Comparison of ENCODE assay signal across 8 mouse cellular contexts in the genomic region with DNA sequence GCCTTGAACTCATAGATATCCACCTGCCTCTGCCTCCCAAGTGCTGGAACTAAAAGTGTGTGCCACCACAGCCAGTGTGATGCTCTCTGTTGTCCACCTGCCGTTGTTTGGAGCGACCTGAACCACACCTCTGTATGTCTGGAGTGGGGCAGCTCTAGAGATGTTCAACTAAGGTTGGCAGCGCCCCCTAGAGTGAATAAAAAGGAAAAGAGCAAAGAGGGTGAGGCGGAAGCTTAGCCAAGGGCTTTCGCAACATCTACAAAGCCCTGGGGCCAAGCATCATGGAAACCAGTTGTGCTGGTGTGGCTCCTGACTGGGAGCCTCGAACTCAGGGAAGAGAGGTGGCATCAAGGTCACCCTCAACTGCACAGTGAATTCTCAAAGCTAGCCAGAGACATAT. TPM values are rescaled to one million over a fixed set of nuclear protein-coding genes. Genes with fewer than 3 reads are reported as not detected.
DNase-seq lines count a peak whose midpoint lies in the region; ATAC-seq and TF ChIP-seq lines count a peak whose summit lies in the region.
"Had no signal": no experiment of that assay in that cellular context is flagged by ENCODE, and none has a peak within 500 bp of the region (broad histone marks: within the 10 kb centered on the region; RNA-seq: fewer than 3 reads in every experiment).

No protein-coding gene starts in this region.

- DNase-seq in midbrain, embryonic 11.5 days (ENCODE audit: low spot score, missing footprints) = peak; percentile 56
- no peak for DNase-seq in midbrain, embryonic 14.5 days
- peak; percentile 76 for DNase-seq in MEL (ENCODE audit: low read depth, low spot score)
- no peak for DNase-seq in cerebellum, adult 18-20 months
- DNase-seq in neural tube, embryonic 10.5 days (ENCODE audit: extremely low spot score, low spot score) = no peak

- no peak for TF ChIP-seq EP300 in MEL (IDR thresholded peaks at IDR 0.05; ENCODE audit: low read depth in 1 of 2, low read length in 2 of 2)

- H3K9me3 ChIP-seq in midbrain, embryonic 11.5 days (ENCODE audit: control insufficient read depth, low read length) = no peaks in the 10 kb centered on the region
- H3K9me3 ChIP-seq in midbrain, embryonic 14.5 days (ENCODE audit: control insufficient read depth, low read length) = no peaks in the 10 kb centered on the region
- H3K9me3 ChIP-seq in MEL (replicated peaks; ENCODE audit: insufficient read depth, low read length) = no peaks in the 10 kb centered on the region

- no peak overlapping the region for H3K9ac ChIP-seq in midbrain, embryonic 11.5 days (ENCODE audit: low read length)
- H3K9ac ChIP-seq in midbrain, embryonic 14.5 days (replicated peaks; ENCODE audit: low read length) = no peak overlapping the region
- no peak overlapping the region for H3K9ac ChIP-seq in MEL (ENCODE audit: control insufficient read depth, low read depth, low read length, poor library complexity, severe bottlenecking)

- peak; percentile 55 to 83 (median 59); a peak in 5 of 6 replicates for TF ChIP-seq CTCF in MEL (IDR thresholded peaks at IDR 0.05 in 2 of 3, conservative IDR thresholded peaks at IDR 0.05 in 1 of 3; ENCODE audit: control insufficient read depth in 1 of 3, insufficient read depth in 1 of 3, low read depth in 2 of 3, low read length in 3 of 3, poor library complexity in 1 of 3, severe bottlenecking in 1 of 3)
- peak; percentile 40; the same call in 1 of the 2 replicates for TF ChIP-seq CTCF in small intestine, adult 2 months (IDR thresholded peaks at IDR 0.05; ENCODE audit: extremely low read depth, insufficient read length, insufficient replicate concordance, low read depth, low read length)

- TF ChIP-seq RAD21 in MEL (IDR thresholded peaks at IDR 0.05; ENCODE audit: low read depth, low read length) = peak; percentile 70

- no peaks in the 10 kb centered on the region for H3K27me3 ChIP-seq in midbrain, embryonic 11.5 days (ENCODE audit: control insufficient read depth, insufficient read depth, low read length)
- no peaks in the 10 kb centered on the region for H3K27me3 ChIP-seq in midbrain, embryonic 14.5 days (ENCODE audit: control insufficient read depth, insufficient read depth, low read length)
- no peaks in the 10 kb centered on the region for H3K27me3 ChIP-seq in MEL (ENCODE audit: control insufficient read depth in 1 of 2, insufficient read depth in 2 of 2, low read length in 2 of 2)
- no peaks in the 10 kb centered on the region for H3K27me3 ChIP-seq in small intestine, adult 2 months (ENCODE audit: control insufficient read depth, insufficient read depth, low read length)

- no peaks in the 10 kb centered on the region for H3K4me1 ChIP-seq in midbrain, embryonic 11.5 days (ENCODE audit: control insufficient read depth, insufficient read depth, low read length)
- 0 out of 2 replicates have a peak, but pooled peaks cover 4% of the 10 kb centered on the region for H3K4me1 ChIP-seq in midbrain, embryonic 14.5 days (ENCODE audit: control insufficient read depth, insufficient read depth, low read length)
- H3K4me1 ChIP-seq in MEL (ENCODE audit: control insufficient read depth in 1 of 2, insufficient read depth in 2 of 2, low read length in 2 of 2) = peaks cover 0 to 6% of the 10 kb centered on the region in 2 experiments; a peak in 2 of 4 replicates
- peaks cover 2% of the 10 kb centered on the region; the same call in 1 of the 2 replicates for H3K4me1 ChIP-seq in small intestine, adult 2 months (ENCODE audit: control insufficient read depth, insufficient read depth, insufficient read length, low read length)

- H3K27ac ChIP-seq in midbrain, embryonic 11.5 days (ENCODE audit: low read depth, low read length) = no peak overlapping the region
- no peak overlapping the region for H3K27ac ChIP-seq in midbrain, embryonic 14.5 days (replicated peaks; ENCODE audit: low read depth, low read length)
- H3K27ac ChIP-seq in MEL (ENCODE audit: control insufficient read depth, low read depth, low read length) = no peak overlapping the region
- H3K27ac ChIP-seq in small intestine, adult 2 months (ENCODE audit: insufficient read depth, low read depth, low read length) = no peak overlapping the region

- no peak overlapping the region for H3K4me2 ChIP-seq in midbrain, embryonic 11.5 days
- H3K4me2 ChIP-seq in midbrain, embryonic 14.5 days (ENCODE audit: low read length) = no peak overlapping the region

- no peak for TF ChIP-seq POLR2A in MEL (IDR thresholded peaks at IDR 0.05; ENCODE audit: control insufficient read depth in 1 of 2, insufficient read depth in 1 of 2, low read depth in 1 of 2, low read length in 2 of 2, poor library complexity in 1 of 2)
- TF ChIP-seq POLR2A in small intestine, adult 2 months (IDR thresholded peaks at IDR 0.05; ENCODE audit: low read depth, low read length) = no peak

- H3K4me3 ChIP-seq in midbrain, embryonic 11.5 days (ENCODE audit: low read depth, low read length) = no peak overlapping the region
- H3K4me3 ChIP-seq in midbrain, embryonic 14.5 days (replicated peaks; ENCODE audit: low read depth, low read length) = no peak overlapping the region
- no peak overlapping the region for H3K4me3 ChIP-seq in MEL (ENCODE audit: control insufficient read depth in 1 of 2, insufficient read depth in 1 of 2, low read depth in 2 of 2, low read length in 2 of 2)
- no peak overlapping the region for H3K4me3 ChIP-seq in small intestine, adult 2 months (ENCODE audit: low read depth, low read length)

- 74% methylated on average over 6 of the region's 6 CpGs for WGBS in midbrain, embryonic 11.5 days
- 65% methylated on average over 6 of the region's 6 CpGs for WGBS in midbrain, embryonic 14.5 days
- 51% methylated on average over 6 of the region's 6 CpGs for WGBS in small intestine, adult 2 months

- no peak for ATAC-seq in midbrain, embryonic 11.5 days (ENCODE audit: low FRiP score)
- ATAC-seq in midbrain, embryonic 14.5 days (ENCODE audit: low FRiP score, low TSS enrichment) = no peak
- ATAC-seq in granulocyte monocyte progenitor cell, adult 5-6 weeks (replicated peaks; ENCODE audit: poor library complexity, severe bottlenecking) = peak; percentile 85
- ATAC-seq: activated CD4-positive, CD25-positive, alpha-beta regulatory T cell, adult 4 months had no signal

- no peaks in the 10 kb centered on the region for H3K36me3 ChIP-seq in midbrain, embryonic 11.5 days (ENCODE audit: control insufficient read depth, insufficient read depth, low read length)
- no peaks in the 10 kb centered on the region for H3K36me3 ChIP-seq in midbrain, embryonic 14.5 days (ENCODE audit: control insufficient read depth, insufficient read depth, low read length)
- H3K36me3 ChIP-seq in MEL (ENCODE audit: control insufficient read depth in 1 of 2, insufficient read depth in 2 of 2, low read length in 2 of 2) = no peaks in the 10 kb centered on the region
- peaks cover 5% of the 10 kb centered on the region; the same call in 1 of the 2 replicates for H3K36me3 ChIP-seq in small intestine, adult 2 months (ENCODE audit: control insufficient read depth, insufficient read depth, low read length)

- no peaks in the 10 kb centered on the region for H3K79me2 ChIP-seq in MEL (ENCODE audit: control insufficient read depth, insufficient read depth, low read length, poor library complexity)

TF ChIP-seq in MEL, 35 proteins besides CTCF, POLR2A, EP300 and RAD21 (continues in another document):
- TF ChIP-seq MEF2A (IDR thresholded peaks at IDR 0.05; ENCODE audit: extremely low read depth, insufficient replicate concordance, low read depth, low read length, poor library complexity, severe bottlenecking) = no peak

RNA-seq across cellular contexts. Expression of a gene that starts 15.4 kb away (rescaled TPM):
- 6.3 and 6.8 TPM in 2 replicates for polyA plus RNA-seq in midbrain, embryonic 11.5 days (2014; fragmentation: Nextera tagmentation; extraction: Ambion mirVana)
- 28.8 and 32.1 TPM in 2 replicates for polyA plus RNA-seq in midbrain, embryonic 14.5 days (2014; fragmentation: Nextera tagmentation; extraction: Ambion mirVana)
- 31.4 and 45.3 TPM in 2 replicates for total RNA-seq in MEL (2012; rRNA removed)
- polyA plus RNA-seq in MEL (2012; ENCODE audit: insufficient read depth in 1 of 2, insufficient read length in 2 of 2, low read depth in 1 of 2, low replicate concordance in 2 of 2, missing spikeins in 1 of 2) = 10 to 100 TPM in 1 of 2 experiments, not detected in 1; 33.5 TPM
- total RNA-seq in granulocyte monocyte progenitor cell, adult 5-6 weeks (2014; fragmentation: Nextera tagmentation) = 24.0 and 38.5 TPM in 2 replicates
- total RNA-seq in granulocyte monocyte progenitor cell, adult 5-6 weeks (2017) = 25.1 and 35.7 TPM in 2 replicates
- 137 and 321 TPM in 2 replicates for polyA plus RNA-seq in small intestine, adult 2 months (2012; rRNA removed)

RNA-seq across cellular contexts. Expression of a gene that starts 33.4 kb away (rescaled TPM):
- polyA plus RNA-seq in midbrain, embryonic 11.5 days (2014; fragmentation: Nextera tagmentation; extraction: Ambion mirVana) = 17.9 and 21.2 TPM in 2 replicates
- 31.0 and 34.3 TPM in 2 replicates for polyA plus RNA-seq in midbrain, embryonic 14.5 days (2014; fragmentation: Nextera tagmentation; extraction: Ambion mirVana)
- 388 and 394 TPM in 2 replicates for total RNA-seq in MEL (2012; rRNA removed)
- polyA plus RNA-seq in MEL (2012; ENCODE audit: insufficient read depth in 1 of 2, insufficient read length in 2 of 2, low read depth in 1 of 2, low replicate concordance in 2 of 2, missing spikeins in 1 of 2) = 100 to 1,000 TPM; 128 to 302 TPM
- not detected in 2 replicates for total RNA-seq in granulocyte monocyte progenitor cell, adult 5-6 weeks (2014; fragmentation: Nextera tagmentation)
- 0.41 and 1.6 TPM in 2 replicates for total RNA-seq in granulocyte monocyte progenitor cell, adult 5-6 weeks (2017)
- 209 and 353 TPM in 2 replicates for polyA plus RNA-seq in small intestine, adult 2 months (2012; rRNA removed)

RNA-seq across cellular contexts. Expression of a gene that starts 51.5 kb away (rescaled TPM):
- polyA plus RNA-seq in midbrain, embryonic 11.5 days (2014; fragmentation: Nextera tagmentation; extraction: Ambion mirVana) = 20.8 and 22.3 TPM in 2 replicates
- 34.1 and 38.0 TPM in 2 replicates for polyA plus RNA-seq in midbrain, embryonic 14.5 days (2014; fragmentation: Nextera tagmentation; extraction: Ambion mirVana)
- 26.2 and 30.5 TPM in 2 replicates for total RNA-seq in MEL (2012; rRNA removed)
- 10 to 100 TPM in 1 of 2 experiments, not detected in 1; 34.6 TPM for polyA plus RNA-seq in MEL (2012; ENCODE audit: insufficient read depth in 1 of 2, insufficient read length in 2 of 2, low read depth in 1 of 2, low replicate concordance in 2 of 2, missing spikeins in 1 of 2)
- total RNA-seq in granulocyte monocyte progenitor cell, adult 5-6 weeks (2014; fragmentation: Nextera tagmentation) = 13.1 and 13.5 TPM in 2 replicates
- 11.6 and 13.8 TPM in 2 replicates for total RNA-seq in granulocyte monocyte progenitor cell, adult 5-6 weeks (2017)
- polyA plus RNA-seq in small intestine, adult 2 months (2012; rRNA removed) = 19.7 and 44.8 TPM in 2 replicates

RNA-seq across cellular contexts. Expression of a gene that starts 55.8 kb away (rescaled TPM):
- 44.5 and 45.1 TPM in 2 replicates for polyA plus RNA-seq in midbrain, embryonic 11.5 days (2014; fragmentation: Nextera tagmentation; extraction: Ambion mirVana)
- 50.8 and 51.8 TPM in 2 replicates for polyA plus RNA-seq in midbrain, embryonic 14.5 days (2014; fragmentation: Nextera tagmentation; extraction: Ambion mirVana)
- 4.3 and 5.5 TPM in 2 replicates for total RNA-seq in MEL (2012; rRNA removed)
- 10 to 100 TPM in 1 of 2 experiments, not detected in 1; 10.1 TPM for polyA plus RNA-seq in MEL (2012; ENCODE audit: insufficient read depth in 1 of 2, insufficient read length in 2 of 2, low read depth in 1 of 2, low replicate concordance in 2 of 2, missing spikeins in 1 of 2)
- total RNA-seq in granulocyte monocyte progenitor cell, adult 5-6 weeks (2014; fragmentation: Nextera tagmentation) = 3.8 and 5.1 TPM in 2 replicates
- 1.7 and 2.5 TPM in 2 replicates for total RNA-seq in granulocyte monocyte progenitor cell, adult 5-6 weeks (2017)
- 0.41 and 0.60 TPM in 2 replicates for polyA plus RNA-seq in small intestine, adult 2 months (2012; rRNA removed)

Comparison
In these comparisons a context has a peak if more than half of its experiments do, and no peak if none do; other contexts are left out.
1. DNase-seq: peak in midbrain, embryonic 11.5 days (single experiment) and MEL (single experiment); none in midbrain, embryonic 14.5 days (single experiment), cerebellum, adult 18-20 months (0 of 2) and neural tube, embryonic 10.5 days (single experiment).